Mouse (Mus musculus) liver, postnatal 0 days (tissue): ENCODE measurements around the gene Kif7. TPM values are rescaled to one million over a fixed set of nuclear protein-coding genes. Genes with fewer than 3 reads are reported as not detected.

Experiments
- ATAC-seq: fragments of 200-750 bp; cut with Nextera tagmentation; 2 replicates; pipeline ENCODE4 v1.8.0; 2017; ENCODE audit warnings: mild to moderate bottlenecking, moderate library complexity
- DNase-seq: peaks from one replicate; pipeline ENCODE4 v3.0.0-alpha.2; 2016
- H3K27ac ChIP-seq: fragments of 300-500 bp; sonication (generic); 2 replicates; pipeline ENCODE4 v1.5.1; 2014; ENCODE audit warnings: antibody characterized with exemption, moderate library complexity, mild to moderate bottlenecking, low read depth
- H3K27me3 ChIP-seq: fragments of 300-500 bp; sonication (generic); 2 replicates; pipeline ENCODE4 v1.6.1; 2014; ENCODE audit warnings: low read length, control low read depth, mixed read lengths; ENCODE audit not compliant: insufficient read depth
- H3K36me3 ChIP-seq: fragments of 300-500 bp; sonication (generic); replicated peaks from 2 replicates; pipeline ENCODE4 v1.6.1; 2014; ENCODE audit warnings: mild to moderate bottlenecking, control low read depth, low read length, moderate library complexity, mixed read lengths; ENCODE audit not compliant: insufficient read depth
- H3K4me1 ChIP-seq: fragments of 300-500 bp; sonication (generic); 2 replicates; pipeline ENCODE4 v1.6.1; 2014; ENCODE audit warnings: antibody characterized with exemption, mild to moderate bottlenecking, control low read depth; ENCODE audit not compliant: insufficient read depth
- H3K4me2 ChIP-seq: fragments of 300-500 bp; sonication (generic); 2 replicates; pipeline ENCODE4 v1.6.1; 2014; ENCODE audit warnings: low read depth, mild to moderate bottlenecking, low read length, moderate library complexity, mixed read lengths
- H3K4me3 ChIP-seq: fragments of 300-500 bp; sonication (generic); 2 replicates; pipeline ENCODE4 v1.5.1; 2014; ENCODE audit warnings: low read depth, low read length
- H3K9ac ChIP-seq: fragments of 300-500 bp; sonication (generic); replicated peaks from 2 replicates; pipeline ENCODE4 v1.6.1; 2014; ENCODE audit warnings: mild to moderate bottlenecking, moderate library complexity
- H3K9me3 ChIP-seq: fragments of 300-500 bp; sonication (generic); 2 replicates; pipeline ENCODE4 v1.6.1; 2016; ENCODE audit warnings: mild to moderate bottlenecking, control low read depth, low read length, mixed read lengths
- CTCF ChIP-seq: sonication (generic); IDR thresholded peaks from 2 replicates; pipeline ENCODE4 v1.5.1; 2016; ENCODE audit warnings: antibody characterized with exemption, low read depth
- EP300 ChIP-seq: IDR thresholded peaks from 2 replicates; pipeline ENCODE4 v1.6.1; 2016; ENCODE audit warnings: antibody characterized with exemption, low read depth, mild to moderate bottlenecking
- WGBS: fragments of 180-500 bp; shearing (Covaris S2); extraction: QIAGEN DNeasy Blood & Tissue Kit; methylation state at CpG from one replicate; pipeline ENCODE4 v1.1.7; 2014; ENCODE audit not compliant: insufficient replicate concordance; 5-methylcytosine and 5-hydroxymethylcytosine counted together
- polyA plus RNA-seq: library from polyadenylated mRNA; unstranded; fragments of >200 nt; fragmentation: Nextera tagmentation; extraction: Ambion mirVana; gene quantifications from 2 replicates; pipeline ENCODE4 v1.2.1, GENCODE M21; 2015

Gene Kif7
- polyA plus RNA-seq, 1 experiment from 2014 or later: 0.15 TPM

GRCm38 (mm10) chr7:79729743-79730370, 14.3 kb upstream of the Kif7 start:
- ATAC-seq: no peak

GRCm38 (mm10) chr7:79729169-79729568, 13.6 kb upstream of the Kif7 start:
- Histone ChIP-seq H3K9ac (no peak overlapping the region), H3K4me1 (no peaks in the 10 kb centered on the region), H3K27ac (no peak overlapping the region), H3K9me3 (no peaks in the 10 kb centered on the region), H3K4me3 (no peak overlapping the region), H3K4me2 (no peak overlapping the region), H3K36me3 (no peaks in the 10 kb centered on the region), H3K27me3 (peaks cover 6% of the 10 kb centered on the region; the same call in 1 of the 2 replicates)
- DNase-seq (peak; percentile 77), ATAC-seq (no peak; the same call in 1 of the 2 replicates)
- TF ChIP-seq EP300: no peak
- TF ChIP-seq CTCF: peak; percentile 87
- 7% methylated on average over 8 of the region's 8 CpGs for WGBS

More at GRCm38 (mm10) chr7:79729743-79730370, 14.3 kb upstream of the Kif7 start:
- H3K27ac ChIP-seq: no peak overlapping the region
- H3K4me3 ChIP-seq: no peak overlapping the region
- WGBS: 60% methylated on average over 11 of the region's 11 CpGs
- H3K9ac ChIP-seq: no peak overlapping the region
- peaks cover 6% of the 10 kb centered on the region; the same call in 1 of the 2 replicates for H3K27me3 ChIP-seq
- H3K4me2 ChIP-seq: no peak overlapping the region
- TF ChIP-seq CTCF (peak; percentile 42), EP300 (no peak)
- DNase-seq: no peak
- no peaks in the 10 kb centered on the region for H3K9me3 ChIP-seq
- H3K4me1 ChIP-seq: no peaks in the 10 kb centered on the region
- no peaks in the 10 kb centered on the region for H3K36me3 ChIP-seq

- no peaks in the 10 kb centered on the region for H3K36me3 ChIP-seq
- DNase-seq: peak; percentile 71
- no peaks in the 10 kb centered on the region for H3K4me1 ChIP-seq
- ATAC-seq: 0 out of 2 replicates have a peak, but pooled peaks have one; percentile 10
- no peak overlapping the region for H3K4me2 ChIP-seq
- H3K9ac ChIP-seq: no peak overlapping the region
- H3K9me3 ChIP-seq: no peaks in the 10 kb centered on the region
- no peak overlapping the region for H3K27ac ChIP-seq
- peaks cover 8% of the 10 kb centered on the region; the same call in 1 of the 2 replicates for H3K27me3 ChIP-seq
- WGBS: 24% methylated on average over 6 of the region's 6 CpGs
- H3K4me3 ChIP-seq: no peak overlapping the region
- TF ChIP-seq CTCF (peak; percentile 90), EP300 (no peak)
Observed at GRCm38 (mm10) chr7:79728219-79728618, 12.7 kb upstream of the Kif7 start.

- ATAC-seq (no peak), DNase-seq (peak; percentile 64)
- 11% methylated on average over 2 of the region's 2 CpGs for WGBS
- no peaks in the 10 kb centered on the region for H3K9me3 ChIP-seq
- TF ChIP-seq CTCF (peak; percentile 82), EP300 (no peak)
- no peaks in the 10 kb centered on the region for H3K36me3 ChIP-seq
- no peak overlapping the region for H3K9ac ChIP-seq
- H3K27ac ChIP-seq: no peak overlapping the region
- no peak overlapping the region for H3K4me2 ChIP-seq
- H3K4me3 ChIP-seq: no peak overlapping the region
- no peaks in the 10 kb centered on the region for H3K4me1 ChIP-seq
- peaks cover 14% of the 10 kb centered on the region for H3K27me3 ChIP-seq
Observed at GRCm38 (mm10) chr7:79727091-79727490, 11.6 kb upstream of the Kif7 start.

- Histone ChIP-seq H3K36me3 (no peaks in the 10 kb centered on the region), H3K4me3 (peak overlapping the region; percentile 54), H3K4me2 (peak overlapping the region; percentile 75), H3K9ac (peak overlapping the region; percentile 51; the same call in 1 of the 2 replicates), H3K27ac (peak overlapping the region; percentile 39; the same call in 1 of the 2 replicates), H3K4me1 (no peaks in the 10 kb centered on the region), H3K27me3 (peaks cover 18% of the 10 kb centered on the region), H3K9me3 (no peaks in the 10 kb centered on the region)
- ATAC-seq (peak; percentile 89), DNase-seq (peak; percentile 53)
- no peak for TF ChIP-seq CTCF
- no peak for TF ChIP-seq EP300
- WGBS: 2% methylated on average over 48 of the region's 48 CpGs
Observed at GRCm38 (mm10) chr7:79721386-79721977, 6.0 kb upstream of the Kif7 start.

- no peaks in the 10 kb centered on the region for H3K9me3 ChIP-seq
- WGBS: 63% methylated on average over 17 of the region's 17 CpGs
- no peak for TF ChIP-seq CTCF
- TF ChIP-seq EP300: no peak
- peaks cover 7% of the 10 kb centered on the region; the same call in 1 of the 2 replicates for H3K4me1 ChIP-seq
- no peak overlapping the region for H3K4me3 ChIP-seq
- H3K27ac ChIP-seq: no peak overlapping the region
- H3K9ac ChIP-seq: no peak overlapping the region
- H3K4me2 ChIP-seq: no peak overlapping the region
- H3K36me3 ChIP-seq: no peaks in the 10 kb centered on the region
- H3K27me3 ChIP-seq: peaks cover 31% of the 10 kb centered on the region
- no peak for DNase-seq
- no peak for ATAC-seq
Observed at GRCm38 (mm10) chr7:79710831-79711230, 4.7 kb downstream of the Kif7 start.
